Mouse (Mus musculus) midbrain, embryonic 16.5 days (tissue): Measurements from ENCODE around the gene Olfr164. TPM values are rescaled to one million over a fixed set of nuclear protein-coding genes. Genes with fewer than 3 reads are reported as not detected.

ENCODE experiments used
- microRNA-seq: library from miRNA; unstranded; fragments of <30 nt; microRNA quantifications from one replicate; pipeline ENCODE4, GENCODE M21; 2017
- polyA plus RNA-seq: library from polyadenylated mRNA; unstranded; fragments of >200 nt; fragmentation: Nextera tagmentation; extraction: Ambion mirVana; gene quantifications from 2 replicates; pipeline ENCODE4 v1.2.1, GENCODE M21; 2015

Gene Olfr164
- polyA plus RNA-seq, 1 experiment from 2014 or later = not detected

Small RNAs within 50 kb of the gene (microRNA-seq; reads per million reads assigned to microRNA genes)
- gene Gm23612 = not detected

Other genes starting within 250 kb of the Olfr164 start
- not detected in 2 replicates for gene Olfr165, start 109.1 kb upstream of the Olfr164 start, polyA plus RNA-seq
- gene Olfr166, start 169.6 kb upstream of the Olfr164 start, polyA plus RNA-seq = not detected in 2 replicates
- not detected in 2 replicates for gene Olfr167, start 208.2 kb upstream of the Olfr164 start, polyA plus RNA-seq
- gene Olfr168, start 221.5 kb upstream of the Olfr164 start, polyA plus RNA-seq = not detected in 2 replicates